Mouse (Mus musculus): Measurements from ENCODE around the gene Otulinl.

DNA sequence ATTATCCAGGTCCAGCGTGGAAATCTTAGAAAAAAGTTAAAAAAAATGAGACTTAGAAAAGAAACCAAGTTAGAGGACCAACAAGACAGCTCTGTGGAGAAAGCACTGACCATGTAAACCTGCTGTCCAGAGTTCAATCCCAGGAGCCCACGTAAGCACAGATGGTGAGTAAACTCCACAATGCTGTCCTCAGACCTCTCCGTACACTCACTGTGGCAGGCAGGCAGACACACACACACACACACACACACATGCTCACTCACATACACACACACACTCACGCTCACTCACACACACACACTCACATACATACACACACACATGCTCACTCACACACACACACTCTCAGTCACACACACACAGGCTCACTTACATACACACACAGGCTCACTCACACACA is 68.1 kb downstream of the Otulinl start:
- TF ChIP-seq CTCF (IDR thresholded peaks at IDR 0.05; ENCODE audit: low read depth, low read length) (no peak), POLR2AphosphoS5 (IDR thresholded peaks at IDR 0.05; ENCODE audit: insufficient replicate concordance, low read depth, low read length) (no peak), TAL1 (conservative IDR thresholded peaks at IDR 0.05; ENCODE audit: low read depth, low read length) (no peak)
